Mouse (Mus musculus): ENCODE data around the gene Pax3. TPM values are rescaled to one million over a fixed set of nuclear protein-coding genes. Genes with fewer than 3 reads are reported as not detected.

Pax3 gene
- under 1 TPM in 1 of 2 experiments, not detected in 1; 0.06 TPM for total RNA-seq (2021)

DNA sequence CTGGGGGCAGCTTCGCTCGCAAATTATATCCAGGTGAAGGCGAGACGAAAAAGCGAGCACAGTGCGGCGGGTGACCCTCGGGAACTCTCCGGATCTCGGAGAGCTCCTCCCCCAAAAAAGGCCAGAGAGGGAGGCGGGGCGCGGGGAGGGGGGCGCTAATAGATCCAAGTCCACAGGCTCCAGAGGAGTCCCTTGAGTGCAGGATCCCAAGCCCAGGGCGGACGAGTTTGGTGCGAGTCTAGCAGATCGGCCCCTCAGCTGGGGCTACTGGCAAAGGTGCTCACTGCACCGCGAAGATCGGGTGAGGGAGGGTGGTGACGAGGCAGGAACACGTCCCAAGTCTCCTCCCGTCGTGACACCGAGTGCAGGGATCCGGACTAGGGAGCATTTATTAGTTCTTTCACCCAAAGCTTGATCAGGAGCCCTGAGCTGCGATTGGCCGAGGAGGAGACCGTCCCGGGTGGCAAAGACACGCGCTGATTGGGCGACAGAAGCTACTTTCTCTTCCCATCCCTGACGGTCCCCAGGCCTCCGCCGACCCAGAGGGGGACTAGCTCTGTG lies at the start of gene Pax3:
Gene Pax3 (minus strand): TSS at position 384 of the 561 bp plus-strand sequence.
- DNase-seq (ENCODE audit: low spot score): no peak
- intact Hi-C loops (cut with DNase I): no loop called here

DNA sequence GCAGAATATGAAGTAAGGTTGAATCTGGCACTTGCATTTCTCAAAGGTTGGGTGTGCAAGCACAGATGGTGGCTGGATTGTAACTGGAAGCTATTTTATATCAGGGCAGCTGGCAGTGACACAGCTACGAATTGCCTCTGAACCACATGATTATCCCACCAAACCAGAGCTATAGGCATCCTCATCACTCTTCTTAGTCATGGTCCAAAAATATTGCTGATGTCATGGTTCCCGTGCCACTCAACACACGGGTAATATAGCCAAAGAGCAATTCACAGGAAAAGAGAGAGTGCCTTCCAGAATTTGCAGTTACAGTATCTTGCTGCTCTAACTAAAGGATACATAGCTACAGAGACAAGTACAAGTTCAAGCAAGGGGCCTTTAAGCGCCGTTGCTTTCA lies 37.4 kb upstream of the Pax3 start:
- DNase-seq (ENCODE audit: low spot score): no peak
- intact Hi-C loops (cut with DNase I): no loop called here

DNA sequence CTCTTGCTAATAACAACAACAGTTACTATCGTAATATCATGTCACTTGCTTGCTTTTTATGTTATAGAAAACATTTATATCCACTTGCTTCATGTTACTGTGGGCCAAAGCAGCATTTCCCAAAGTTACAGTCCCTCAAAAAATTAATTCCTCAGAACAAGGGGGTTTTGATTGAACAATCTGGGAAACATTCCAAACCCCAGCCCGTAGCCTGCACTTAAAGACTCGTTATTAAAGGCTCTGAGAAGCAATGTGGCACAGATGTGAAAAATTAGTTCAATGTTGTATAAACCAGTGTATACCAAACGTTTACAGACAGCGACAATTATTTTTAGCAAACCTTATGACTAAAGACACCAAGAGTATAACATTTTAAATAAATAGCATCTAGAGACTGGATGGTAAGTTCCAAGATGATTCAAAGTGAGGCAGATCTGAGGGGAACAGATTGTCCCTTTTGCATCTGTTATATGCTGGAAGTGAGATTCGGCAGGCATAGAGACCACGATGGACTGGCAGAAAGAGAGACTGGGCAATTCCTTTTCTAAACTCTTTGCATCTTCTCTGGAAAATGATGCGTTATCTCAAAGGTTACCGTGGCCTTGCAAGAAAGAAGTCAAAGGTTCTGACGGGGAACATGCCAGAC lies 35.1 kb upstream of the Pax3 start:
- no peak for DNase-seq (ENCODE audit: low spot score)
- intact Hi-C loops (cut with DNase I): no loop called here

DNA sequence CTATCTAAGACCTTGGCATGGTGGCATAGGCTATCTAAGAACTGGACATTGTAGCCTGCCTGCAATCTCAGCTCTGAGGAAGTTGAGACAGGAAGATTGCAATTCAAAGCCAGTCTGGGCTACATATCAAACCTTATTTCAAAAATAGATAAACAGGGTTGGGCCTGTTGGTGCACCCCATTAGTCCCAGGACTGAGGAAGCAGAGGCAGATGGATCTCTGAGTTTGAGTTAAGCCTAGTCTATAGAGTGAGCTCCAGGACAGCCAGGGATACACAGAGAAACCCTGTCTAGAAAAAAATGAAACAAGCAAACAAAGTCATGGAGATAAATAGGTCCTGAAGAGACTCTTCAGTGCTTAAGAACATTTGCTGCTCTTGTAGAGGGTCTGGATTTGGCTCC lies 32.9 kb upstream of the Pax3 start:
- intact Hi-C loops (cut with DNase I): no loop called here
- no peak for DNase-seq (ENCODE audit: low spot score)

DNA sequence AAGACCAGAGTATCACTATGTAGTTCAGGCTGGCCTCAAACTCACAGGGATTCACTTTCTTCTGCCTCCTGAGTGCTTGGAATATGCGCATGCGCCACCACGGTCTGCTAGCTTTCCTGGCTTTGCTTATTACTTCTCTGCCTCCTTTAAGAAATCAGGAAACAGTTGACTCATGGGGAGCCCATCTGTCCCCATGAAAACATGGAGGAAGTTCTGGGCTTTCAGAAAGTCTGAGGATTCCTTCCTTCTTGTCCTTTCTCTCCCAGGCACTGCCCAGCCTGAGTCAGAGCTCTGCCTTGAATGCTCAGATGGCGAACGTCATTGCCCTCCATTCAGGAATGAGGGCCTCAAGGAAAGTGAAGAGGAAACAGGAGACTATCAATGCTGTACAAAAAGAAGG lies 31.8 kb upstream of the Pax3 start:
- intact Hi-C loops (cut with DNase I): no loop called here
- DNase-seq (ENCODE audit: low spot score): no peak

DNA sequence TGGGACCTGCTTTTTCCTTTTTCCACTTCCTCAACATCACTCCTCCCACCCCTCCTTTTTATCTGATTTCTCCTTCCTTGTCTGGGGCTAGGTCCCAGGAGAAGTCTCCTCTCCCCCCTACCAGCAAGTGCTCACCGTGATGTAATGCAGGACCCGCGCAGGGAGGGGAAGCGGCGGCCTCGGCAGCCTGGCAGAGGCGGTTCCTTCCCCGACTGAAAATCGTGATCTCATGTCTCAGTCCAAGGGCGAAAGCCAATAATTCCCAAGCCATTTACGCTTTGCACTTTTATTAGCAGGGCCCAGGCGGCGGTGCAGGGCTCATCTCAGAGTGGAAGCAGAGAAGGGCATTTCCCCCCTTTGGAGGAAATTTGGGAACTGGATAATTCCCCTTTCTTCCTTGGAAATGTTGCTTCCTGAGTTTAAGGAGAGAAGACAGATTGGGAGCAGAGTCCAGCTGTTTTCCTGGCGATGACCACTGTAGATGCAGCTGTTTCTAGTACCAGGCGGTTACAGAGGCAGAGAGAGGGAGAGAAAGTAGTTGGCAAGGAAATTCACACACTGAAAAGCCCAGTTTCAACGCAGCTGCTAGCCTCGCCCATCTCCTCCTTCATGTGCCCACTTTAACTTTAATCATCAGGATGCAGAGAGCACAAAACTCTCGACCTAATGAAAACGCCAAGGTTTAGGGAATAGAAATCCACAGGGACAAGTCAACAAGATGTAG lies 21.3 kb upstream of the Pax3 start:
- intact Hi-C loops (cut with DNase I): loop anchor here (5.0 kb wide), 1 partner anchor 199 kb away; no protein-coding TSS in a partner anchor
- no peak for DNase-seq (ENCODE audit: low spot score)

DNA sequence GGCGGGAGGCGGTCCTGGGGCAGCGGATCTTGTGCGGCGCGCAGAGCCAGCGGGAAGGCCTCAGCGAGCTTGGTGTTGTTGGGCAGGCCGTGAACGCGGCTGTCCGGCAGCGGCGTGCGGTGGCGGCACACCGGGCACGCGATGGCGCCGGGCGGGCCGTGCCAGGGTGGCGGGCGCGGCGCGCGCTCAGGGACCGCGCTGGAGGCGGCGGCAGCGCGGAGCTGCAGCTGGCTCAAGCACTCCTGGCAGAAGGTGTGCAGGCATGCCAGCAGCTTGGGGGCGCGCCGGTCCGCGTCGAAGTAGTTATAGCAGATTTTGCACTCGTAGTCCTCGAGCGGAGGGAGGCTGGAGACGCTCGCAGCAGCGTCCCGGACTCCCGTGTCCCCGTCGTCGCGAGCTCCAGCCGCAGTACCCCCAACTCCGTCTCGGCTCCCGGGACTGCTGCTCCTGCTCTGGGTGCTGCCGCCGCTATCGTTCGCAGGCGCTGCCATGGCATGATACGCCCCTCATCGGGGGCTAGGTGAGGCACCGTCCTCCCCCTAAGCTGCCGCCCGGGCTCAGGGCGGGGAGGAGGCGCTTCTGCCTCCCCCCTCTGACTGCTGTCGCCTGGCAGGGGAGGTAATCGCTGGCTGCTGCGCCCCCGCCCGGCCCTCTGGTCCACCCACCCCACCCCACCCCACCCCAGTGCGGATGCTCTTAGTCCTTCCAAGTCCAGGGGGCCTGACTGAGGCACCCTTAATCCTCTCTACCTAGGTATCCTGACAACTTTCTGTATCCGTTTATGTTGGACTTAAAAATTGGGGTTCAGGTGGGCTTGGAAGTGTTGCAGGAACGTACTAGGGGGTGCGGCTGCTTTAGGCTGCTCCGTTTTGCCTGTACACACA lies 20.5 kb upstream of the Pax3 start:
- intact Hi-C loops (cut with DNase I): loop anchor here (5.0 kb wide), 1 partner anchor 200 kb away; no protein-coding TSS in a partner anchor
- DNase-seq (ENCODE audit: low spot score): no peak

DNA sequence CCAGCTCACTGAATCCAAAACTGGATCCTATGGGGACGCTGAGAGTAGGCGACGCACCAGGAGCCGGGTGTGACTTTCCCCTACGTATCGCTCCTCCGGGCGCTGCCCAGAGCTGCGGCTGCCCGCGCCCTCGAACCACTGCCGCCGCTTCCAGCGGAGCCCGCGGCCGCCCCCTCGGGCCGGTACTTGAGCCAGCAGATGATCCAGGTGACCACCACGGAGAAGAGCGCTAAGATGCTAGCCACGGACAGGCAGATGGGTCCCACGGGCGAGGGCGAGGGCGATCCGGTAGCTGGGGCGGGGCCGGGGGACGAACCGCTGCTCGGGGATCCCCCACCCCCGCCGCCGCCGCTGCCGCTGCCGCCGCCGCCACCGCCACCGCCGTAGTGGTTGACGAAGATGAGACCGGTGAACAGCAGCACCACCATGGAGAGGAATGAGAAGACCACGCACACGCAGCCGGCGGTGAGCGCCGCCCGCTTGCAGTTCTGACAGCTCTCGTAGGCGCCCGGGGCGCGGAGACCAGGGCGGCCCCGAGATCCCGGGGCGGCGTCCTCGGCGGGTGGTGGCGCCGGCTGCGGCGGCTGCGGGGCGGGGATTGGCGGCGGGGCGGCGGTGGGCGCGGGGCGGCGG lies 19.7 kb upstream of the Pax3 start:
- intact Hi-C loops (cut with DNase I): loop anchor here (5.0 kb wide), 1 partner anchor 201 kb away; no protein-coding TSS in a partner anchor
- no peak for DNase-seq (ENCODE audit: low spot score)

DNA sequence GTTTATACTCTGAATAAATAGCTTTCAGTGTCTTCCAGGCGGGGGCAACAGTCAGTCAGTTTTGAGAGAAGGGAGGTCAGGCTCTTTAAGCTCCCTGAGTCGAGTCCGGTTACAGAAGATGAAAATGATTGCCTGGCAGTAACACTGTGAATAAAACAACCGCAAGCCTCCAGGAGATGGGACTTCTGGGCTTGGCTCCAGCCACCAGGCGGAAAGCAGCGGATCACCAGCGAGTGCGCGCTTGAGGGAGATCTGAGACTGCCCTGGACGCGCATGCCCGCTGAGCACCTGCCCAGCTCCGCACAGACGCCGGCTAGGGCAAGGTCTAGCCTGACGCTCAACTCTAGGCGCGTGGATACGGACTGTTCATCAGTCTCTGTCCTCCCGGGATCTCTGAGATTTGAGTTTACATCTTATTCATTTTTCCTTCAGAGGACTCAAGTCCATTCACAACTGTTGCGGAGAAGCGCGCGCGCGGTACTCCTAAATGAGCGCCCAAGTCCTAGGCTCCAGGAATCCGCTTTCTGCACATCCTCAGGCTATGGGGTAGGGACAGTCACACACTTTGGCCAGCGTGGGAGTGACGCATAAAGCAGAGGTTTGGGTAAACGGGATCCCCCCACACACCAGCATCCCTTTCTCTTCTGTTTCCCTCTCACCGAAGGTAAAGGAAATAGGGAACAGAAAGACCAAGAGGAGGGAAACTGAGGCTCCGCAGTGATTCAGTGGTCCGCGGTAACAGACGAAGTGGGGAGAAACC lies 19.0 kb upstream of the Pax3 start:
- no peak for DNase-seq (ENCODE audit: low spot score)
- intact Hi-C loops (cut with DNase I): loop anchor here (5.0 kb wide), 1 partner anchor 201 kb away; no protein-coding TSS in a partner anchor

DNA sequence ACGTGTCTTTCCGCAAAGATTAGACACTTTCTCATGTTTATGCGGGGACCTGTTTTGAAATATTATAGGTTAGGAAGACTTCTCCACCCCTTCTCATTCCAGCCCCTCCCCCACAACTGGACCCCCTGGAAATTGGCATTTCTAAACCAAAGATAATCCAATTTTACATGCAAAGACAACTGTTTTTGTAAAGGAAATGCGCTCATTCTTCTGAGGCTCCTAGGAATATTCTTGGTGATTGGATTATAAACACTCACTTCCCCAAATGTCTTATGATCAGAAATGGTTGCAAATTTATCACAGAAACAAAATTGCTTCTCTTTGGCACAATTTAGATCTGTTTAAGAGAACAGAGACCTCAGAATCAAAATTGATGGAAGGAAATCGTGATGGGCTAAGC lies 14.1 kb upstream of the Pax3 start:
- intact Hi-C loops (cut with DNase I): no loop called here
- no peak for DNase-seq (ENCODE audit: low spot score)

DNA sequence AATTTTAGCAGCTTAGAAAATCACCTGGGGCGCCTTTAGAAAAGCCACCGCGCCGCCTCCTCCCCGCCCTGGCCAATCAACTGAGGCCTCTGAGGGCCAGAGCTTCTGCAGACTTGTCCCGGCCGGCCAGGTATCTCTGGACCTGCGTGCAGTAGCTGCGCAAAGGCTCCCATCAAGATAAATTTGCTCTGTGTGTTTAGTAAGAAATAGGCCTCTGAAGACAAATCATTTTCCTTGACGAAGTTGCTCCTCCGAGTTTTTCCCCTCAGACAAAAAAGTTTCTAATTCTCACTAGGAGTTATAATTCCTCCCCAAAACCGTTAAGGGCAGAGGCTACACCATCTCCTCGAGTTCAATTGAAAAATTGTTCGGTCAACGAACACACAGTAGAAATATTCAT lies 13.6 kb upstream of the Pax3 start:
- DNase-seq (ENCODE audit: low spot score): no peak
- intact Hi-C loops (cut with DNase I): no loop called here

DNA sequence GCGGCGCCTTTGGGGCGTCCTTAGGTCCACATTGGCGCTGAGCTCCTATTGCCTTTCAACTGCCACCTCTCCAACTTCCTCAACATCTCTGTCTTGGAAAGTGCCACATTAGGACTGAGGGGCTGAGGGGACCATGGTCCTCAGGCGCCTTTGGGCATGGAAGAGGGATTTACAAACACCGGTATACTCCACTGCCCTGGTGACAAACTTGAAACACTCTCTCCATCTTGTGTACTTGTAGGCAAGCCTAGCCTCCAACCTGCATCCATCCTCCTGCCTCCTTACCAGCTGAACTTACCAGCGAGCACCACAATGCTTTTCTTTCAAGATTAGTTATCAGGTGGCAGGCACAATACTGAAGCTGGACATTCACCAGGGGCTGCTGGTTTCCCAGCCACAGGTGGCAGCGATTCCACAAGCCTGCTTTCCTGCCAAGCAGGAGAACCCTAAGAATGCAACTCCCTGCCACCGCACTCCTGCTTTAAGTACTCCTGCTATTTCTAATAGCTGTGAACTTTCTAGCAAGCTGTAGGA lies 11.4 kb upstream of the Pax3 start:
- DNase-seq (ENCODE audit: low spot score): no peak
- intact Hi-C loops (cut with DNase I): no loop called here

DNA sequence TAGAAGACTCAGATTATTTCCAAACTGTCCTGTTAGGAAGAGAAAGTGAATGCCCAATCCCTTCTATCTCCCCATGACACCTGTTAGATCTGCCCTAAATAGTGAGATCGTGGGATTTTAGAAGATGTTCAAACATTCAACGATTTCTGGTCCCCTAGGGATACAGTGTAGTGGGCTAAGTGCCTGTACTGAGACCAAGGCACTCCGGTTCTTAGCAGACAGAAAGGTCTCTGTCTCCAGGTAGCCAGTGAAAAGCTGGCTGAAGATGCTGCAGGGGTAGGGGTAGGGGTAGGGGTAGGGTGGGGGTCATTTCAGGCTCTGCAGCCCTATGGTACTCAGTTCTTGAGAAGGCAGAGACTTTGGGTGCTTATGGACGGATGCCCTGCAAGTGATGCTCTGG lies 7.4 kb upstream of the Pax3 start:
- intact Hi-C loops (cut with DNase I): no loop called here
- DNase-seq (ENCODE audit: low spot score): no peak

DNA sequence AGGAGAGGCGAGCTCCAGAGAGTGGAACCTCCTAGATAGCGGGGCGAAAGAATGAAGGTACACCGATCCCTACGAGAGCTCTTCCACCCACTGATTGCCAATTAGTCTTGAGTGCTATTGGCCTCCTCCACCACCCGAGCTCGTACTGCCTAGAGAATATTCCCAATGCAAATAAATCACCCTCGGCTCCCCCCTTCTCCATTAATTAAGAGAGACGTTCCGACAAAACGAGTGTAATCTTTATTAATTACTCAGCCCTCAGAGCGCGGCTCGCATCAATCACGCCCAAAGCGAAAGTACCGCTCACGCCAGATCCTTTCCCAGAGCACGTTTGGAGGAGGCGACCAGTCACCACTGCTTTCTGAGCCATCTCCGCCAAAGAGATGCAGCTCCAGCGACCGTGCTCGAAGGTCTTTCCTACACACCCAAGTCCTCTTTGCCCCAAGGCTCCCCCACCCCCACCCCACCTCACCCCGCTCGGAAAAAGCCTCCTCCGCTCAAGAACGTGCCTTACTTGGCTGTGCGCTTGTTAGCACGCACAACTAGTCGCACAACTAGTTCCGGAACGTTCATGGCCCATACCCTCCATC lies 6.8 kb upstream of the Pax3 start:
- intact Hi-C loops (cut with DNase I): no loop called here
- DNase-seq (ENCODE audit: low spot score): no peak

DNA sequence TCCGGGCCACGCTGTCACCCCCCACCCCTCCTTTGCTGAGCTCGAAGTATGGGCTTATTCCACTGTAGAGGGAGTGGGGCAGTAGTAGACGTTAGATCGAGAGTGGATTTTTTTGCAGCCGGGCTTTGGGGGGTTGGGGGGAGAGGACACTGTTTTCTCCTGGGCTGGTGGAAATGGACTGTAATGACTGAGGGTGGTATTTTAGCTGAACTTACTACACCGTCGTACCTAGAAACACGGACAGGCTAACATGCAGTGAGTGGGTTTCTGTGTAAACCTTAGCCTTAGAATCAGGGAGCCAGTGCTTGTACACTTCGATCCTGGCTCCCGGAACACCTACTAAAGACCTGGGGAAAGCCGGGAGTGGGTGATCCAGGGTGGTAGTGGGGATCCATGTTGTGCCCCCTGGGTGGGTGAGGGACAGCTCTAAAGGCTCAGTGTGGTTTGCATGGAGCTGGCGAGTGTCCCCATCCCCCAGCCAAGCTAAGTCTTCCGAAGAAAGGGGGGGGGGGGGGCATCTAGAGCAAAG lies 6.2 kb upstream of the Pax3 start:
- intact Hi-C loops (cut with DNase I): no loop called here

DNA sequence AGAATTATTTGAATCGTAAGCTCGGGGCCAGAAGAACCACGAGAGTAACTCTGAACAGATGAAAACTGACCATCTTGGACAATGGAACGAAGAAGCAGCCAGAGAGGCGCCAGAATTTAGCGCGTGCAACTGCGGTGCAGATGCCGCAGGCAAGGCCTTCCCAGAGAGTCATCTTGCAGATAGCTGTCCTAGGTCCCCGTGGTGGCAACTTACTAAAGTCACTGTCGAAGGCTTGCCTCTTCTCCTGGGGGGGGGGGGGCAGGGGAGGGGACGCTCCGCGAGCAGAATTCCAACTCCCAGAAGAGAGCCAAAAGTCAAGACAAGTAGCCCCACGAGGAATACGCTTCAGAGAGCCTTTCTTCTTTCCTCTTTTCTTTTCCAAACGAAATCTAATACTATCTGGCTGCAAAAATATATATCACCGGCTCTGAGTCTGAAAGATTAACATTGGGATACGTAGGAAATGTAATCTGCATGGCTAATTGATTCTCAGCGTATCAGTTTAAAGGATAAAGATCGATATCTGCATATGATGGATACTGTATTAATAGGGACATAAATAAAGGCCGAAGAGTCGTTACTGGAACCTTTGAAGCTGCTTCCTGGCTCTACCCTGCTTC lies 5.6 kb upstream of the Pax3 start:
- no peak for DNase-seq (ENCODE audit: low spot score)
- intact Hi-C loops (cut with DNase I): no loop called here

More for the DNA sequence above, 6.2 kb upstream of the Pax3 start:
- no peak for DNase-seq (ENCODE audit: low spot score)

DNA sequence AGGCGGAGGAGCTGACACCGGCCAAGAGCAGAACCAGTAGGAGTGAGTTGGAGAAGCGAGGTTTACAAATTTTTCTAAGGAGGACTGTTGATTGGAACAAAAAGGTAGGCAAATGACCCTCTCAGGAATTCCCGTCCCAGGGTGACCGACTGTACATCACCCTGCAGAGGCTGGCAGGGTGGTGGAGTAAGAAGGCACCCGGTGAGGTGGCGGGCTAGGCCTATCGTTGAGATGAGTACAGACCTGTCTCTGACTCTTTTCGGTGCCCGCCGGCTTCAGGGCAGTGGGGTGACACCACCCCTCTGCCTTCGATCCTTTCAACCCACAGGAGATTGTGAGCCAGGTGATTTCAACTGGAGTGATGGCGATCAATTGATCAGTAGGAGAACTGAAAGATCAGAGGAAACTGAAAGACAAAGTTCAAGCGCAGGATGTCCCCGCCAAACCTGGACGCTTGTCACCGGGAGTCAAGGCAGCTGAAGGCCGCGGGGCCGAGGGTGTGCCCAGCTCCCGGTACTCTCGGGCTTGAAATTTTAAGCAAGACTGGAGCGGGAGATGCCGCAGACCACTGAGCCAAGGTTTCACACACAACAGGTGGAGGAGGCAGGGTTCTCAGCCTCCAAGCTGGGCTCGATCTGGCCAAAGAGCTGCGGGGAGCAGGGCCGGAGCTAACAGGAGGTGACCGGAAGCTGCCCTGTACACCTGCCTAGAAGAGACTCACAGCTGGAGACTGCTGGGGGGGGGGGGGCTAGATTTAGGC lies 4.5 kb upstream of the Pax3 start:
- no peak for DNase-seq (ENCODE audit: low spot score)
- intact Hi-C loops (cut with DNase I): no loop called here

Measured in heart, postnatal 25 days (tissue).